Mouse (Mus musculus): ENCODE measurements around the gene Ppil1. TPM values are rescaled to one million over a fixed set of nuclear protein-coding genes. Genes with fewer than 3 reads are reported as not detected.
"Not testable (repeated sequence)": the region's sequence is repeated elsewhere in the genome, so short reads cannot be mapped to it uniquely, and the experiment has no call there.

Gene Ppil1
- total RNA-seq, 2 experiments from 2014 or later, result 82.9 to 99.0 TPM

GRCm38 (mm10) chr17:29291793-29292192 is 27.8 kb upstream of the Ppil1 start:
- ATAC-seq (replicated peaks; ENCODE audit: low FRiP score, low TSS enrichment, poor library complexity, severe bottlenecking), result no peak

GRCm38 (mm10) chr17:29282216-29282952 is 18.4 kb upstream of the Ppil1 start:
- no peak for ATAC-seq (replicated peaks; ENCODE audit: low FRiP score, low TSS enrichment, poor library complexity, severe bottlenecking)

- ATAC-seq (replicated peaks; ENCODE audit: low FRiP score, low TSS enrichment, poor library complexity, severe bottlenecking), result no peak
Observed at GRCm38 (mm10) chr17:29281541-29281940, 17.6 kb upstream of the Ppil1 start.

GRCm38 (mm10) chr17:29280422-29280821 is 16.4 kb upstream of the Ppil1 start:
- no peak for ATAC-seq (replicated peaks; ENCODE audit: low FRiP score, low TSS enrichment, poor library complexity, severe bottlenecking)

- ATAC-seq (replicated peaks; ENCODE audit: low FRiP score, low TSS enrichment, poor library complexity, severe bottlenecking), result no peak
Observed at GRCm38 (mm10) chr17:29273889-29274288, 9.9 kb upstream of the Ppil1 start.

- no peak for ATAC-seq (replicated peaks; ENCODE audit: low FRiP score, low TSS enrichment, poor library complexity, severe bottlenecking)
Observed at GRCm38 (mm10) chr17:29273156-29273555, 9.2 kb upstream of the Ppil1 start.

GRCm38 (mm10) chr17:29270148-29270698 is 6.2 kb upstream of the Ppil1 start:
- ATAC-seq (replicated peaks; ENCODE audit: low FRiP score, low TSS enrichment, poor library complexity, severe bottlenecking), result no peak

- ATAC-seq (replicated peaks; ENCODE audit: low FRiP score, low TSS enrichment, poor library complexity, severe bottlenecking), result no peak
Observed at GRCm38 (mm10) chr17:29269349-29269706, 5.3 kb upstream of the Ppil1 start.

- peak; percentile 91 for ATAC-seq (replicated peaks; ENCODE audit: low FRiP score, low TSS enrichment, poor library complexity, severe bottlenecking)
Observed at GRCm38 (mm10) chr17:29268682-29269348, 4.8 kb upstream of the Ppil1 start, which contains the start of gene BC004004. Gene BC004004 (plus strand): TSS chr17:29268788.

GRCm38 (mm10) chr17:29267931-29268681 is 4.1 kb upstream of the Ppil1 start:
- no peak for ATAC-seq (replicated peaks; ENCODE audit: low FRiP score, low TSS enrichment, poor library complexity, severe bottlenecking)

GRCm38 (mm10) chr17:29267040-29267439 is 3.1 kb upstream of the Ppil1 start:
- ATAC-seq (replicated peaks; ENCODE audit: low FRiP score, low TSS enrichment, poor library complexity, severe bottlenecking), result not testable (repeated sequence)

GRCm38 (mm10) chr17:29264760-29265159 is 774 bp upstream of the Ppil1 start:
- ATAC-seq (replicated peaks; ENCODE audit: low FRiP score, low TSS enrichment, poor library complexity, severe bottlenecking), result no peak

- peak; percentile 2; the same call in 1 of the 2 replicates for ATAC-seq (replicated peaks; ENCODE audit: low FRiP score, low TSS enrichment, poor library complexity, severe bottlenecking)
Observed at GRCm38 (mm10) chr17:29263417-29263816, 569 bp downstream of the Ppil1 start.

GRCm38 (mm10) chr17:29262259-29262649 is 1.7 kb downstream of the Ppil1 start:
- ATAC-seq (replicated peaks; ENCODE audit: low FRiP score, low TSS enrichment, poor library complexity, severe bottlenecking), result no peak

GRCm38 (mm10) chr17:29261603-29262258 is 2.3 kb downstream of the Ppil1 start:
- no peak for ATAC-seq (replicated peaks; ENCODE audit: low FRiP score, low TSS enrichment, poor library complexity, severe bottlenecking)

GRCm38 (mm10) chr17:29260501-29260900 is 3.5 kb downstream of the Ppil1 start:
- no peak for ATAC-seq (replicated peaks; ENCODE audit: low FRiP score, low TSS enrichment, poor library complexity, severe bottlenecking)

GRCm38 (mm10) chr17:29259489-29259888 is 4.5 kb downstream of the Ppil1 start:
- ATAC-seq (replicated peaks; ENCODE audit: low FRiP score, low TSS enrichment, poor library complexity, severe bottlenecking), result peak; percentile 62

- ATAC-seq (replicated peaks; ENCODE audit: low FRiP score, low TSS enrichment, poor library complexity, severe bottlenecking), result no peak
Observed at GRCm38 (mm10) chr17:29258921-29259320, 5.1 kb downstream of the Ppil1 start.

- ATAC-seq (replicated peaks; ENCODE audit: low FRiP score, low TSS enrichment, poor library complexity, severe bottlenecking), result no peak
Observed at GRCm38 (mm10) chr17:29258025-29258558, 5.9 kb downstream of the Ppil1 start.

All from megakaryocyte-erythroid progenitor cell, adult 5-6 weeks (primary cell).